Mouse (Mus musculus): ENCODE results near the gene Ddx52. TPM values are rescaled to one million over a fixed set of nuclear protein-coding genes. Genes with fewer than 3 reads are reported as not detected.

Gene Ddx52
- polyA plus RNA-seq, 1 experiment = 19.4 TPM

GRCm38 (mm10) chr11:84011576-84011975, 69.7 kb downstream of the Ddx52 start:
- TF ChIP-seq CTCF (IDR thresholded peaks at IDR 0.05; ENCODE audit: control insufficient read depth, insufficient read depth, low read length) = no peak
- no peaks in the 10 kb centered on the region for H3K4me1 ChIP-seq (ENCODE audit: control insufficient read depth, insufficient read depth, low read length)
- no peak overlapping the region for H3K4me3 ChIP-seq (replicated peaks; ENCODE audit: control insufficient read depth, low read depth, low read length)
- no peak overlapping the region for H3K27ac ChIP-seq (ENCODE audit: control insufficient read depth, insufficient read depth, low read depth, low read length, poor library complexity)
- 89% methylated on average over 2 of the region's 2 CpGs for WGBS

Other genes with a start within 250 kb of the Ddx52 start
- 8.2 and 33.5 TPM in 2 replicates for gene Wfdc17, start 238.1 kb upstream of the Ddx52 start, polyA plus RNA-seq (2011; ENCODE audit: insufficient read depth, insufficient read length, low replicate concordance, missing spikeins)
- not detected in 2 replicates for gene Wfdc18, start 233.0 kb upstream of the Ddx52 start, polyA plus RNA-seq (2011; ENCODE audit: insufficient read depth, insufficient read length, low replicate concordance, missing spikeins)
- 220 and 706 TPM in 2 replicates for gene Wfdc21, start 195.1 kb upstream of the Ddx52 start, polyA plus RNA-seq (2011; ENCODE audit: insufficient read depth, insufficient read length, low replicate concordance, missing spikeins)
- gene Heatr6, start 188.4 kb upstream of the Ddx52 start, polyA plus RNA-seq (2011; ENCODE audit: insufficient read depth, insufficient read length, low replicate concordance, missing spikeins) = 3.6 and 13.1 TPM in 2 replicates
- gene Hnf1b, start 92.0 kb upstream of the Ddx52 start, polyA plus RNA-seq (2011; ENCODE audit: insufficient read depth, insufficient read length, low replicate concordance, missing spikeins) = not detected in 2 replicates
- gene Synrg, start 22.4 kb downstream of the Ddx52 start, polyA plus RNA-seq (2011; ENCODE audit: insufficient read depth, insufficient read length, low replicate concordance, missing spikeins) = 7.8 and 14.2 TPM in 2 replicates
- 3.1 TPM in 1 of 2 replicates, not detected in the other for gene Dusp14, start 127.2 kb downstream of the Ddx52 start, polyA plus RNA-seq (2011; ENCODE audit: insufficient read depth, insufficient read length, low replicate concordance, missing spikeins)
- gene Tada2a, start 187.5 kb downstream of the Ddx52 start, polyA plus RNA-seq (2011; ENCODE audit: insufficient read depth, insufficient read length, low replicate concordance, missing spikeins) = 13.6 and 30.5 TPM in 2 replicates
- 3.3 and 5.5 TPM in 2 replicates for gene Acaca, start 187.6 kb downstream of the Ddx52 start, polyA plus RNA-seq (2011; ENCODE audit: insufficient read depth, insufficient read length, low replicate concordance, missing spikeins)
- not detected in 2 replicates for gene Gm11437, start 225.4 kb downstream of the Ddx52 start, polyA plus RNA-seq (2011; ENCODE audit: insufficient read depth, insufficient read length, low replicate concordance, missing spikeins)

Measured in bone marrow, adult 2 months (tissue).